In genomic region chr8:84902920-84903661, GRCm38 (mm10) we compare ENCODE assay signal across 8 mouse cellular contexts. TPM values are rescaled to one million over a fixed set of nuclear protein-coding genes. Genes with fewer than 3 reads are reported as not detected.
DNase-seq lines count a peak whose midpoint lies in the region; ATAC-seq and TF ChIP-seq lines count a peak whose summit lies in the region.

No protein-coding gene starts in this region.

- TF ChIP-seq POLR2A in lung, adult 2 months (IDR thresholded peaks at IDR 0.05; ENCODE audit: borderline replicate concordance, extremely low read depth, low read depth, low read length) = peak; percentile 55; the same call in 1 of the 2 replicates

- H3K27me3 ChIP-seq in G1E (ENCODE audit: insufficient read depth, low read length) = no peaks in the 10 kb centered on the region
- no peaks in the 10 kb centered on the region for H3K27me3 ChIP-seq in forebrain, embryonic 16.5 days (replicated peaks; ENCODE audit: control insufficient read depth, insufficient read depth, low read length)
- peaks cover 18% of the 10 kb centered on the region for H3K27me3 ChIP-seq in neural tube, embryonic 15.5 days (replicated peaks)

- peak; percentile 62; the same call in 1 of the 2 replicates for TF ChIP-seq CTCF in G1E (IDR thresholded peaks at IDR 0.05; ENCODE audit: low read depth, low read length)
- peak; percentile 99 for TF ChIP-seq CTCF in layer of hippocampus, adult 2 months (conservative IDR thresholded peaks at IDR 0.05)
- TF ChIP-seq CTCF in lung, adult 2 months (IDR thresholded peaks at IDR 0.05; ENCODE audit: insufficient read depth, low read length) = peak; percentile 40; the same call in 1 of the 2 replicates

- H3K36me3 ChIP-seq in G1E (replicated peaks) = peaks cover 53% of the 10 kb centered on the region
- no peaks in the 10 kb centered on the region for H3K36me3 ChIP-seq in forebrain, embryonic 16.5 days (ENCODE audit: control insufficient read depth, insufficient read depth)
- no peaks in the 10 kb centered on the region for H3K36me3 ChIP-seq in neural tube, embryonic 15.5 days

- peaks cover 71% of the 10 kb centered on the region for H3K4me1 ChIP-seq in G1E (ENCODE audit: insufficient read depth, low read depth, low read length)
- peaks cover 11% of the 10 kb centered on the region for H3K4me1 ChIP-seq in forebrain, embryonic 16.5 days (replicated peaks; ENCODE audit: control insufficient read depth, insufficient read depth, low read length)
- peaks cover 3% of the 10 kb centered on the region; the same call in 1 of the 2 replicates for H3K4me1 ChIP-seq in lung, adult 2 months (ENCODE audit: control insufficient read depth, insufficient read depth, low read length)
- peaks cover 14% of the 10 kb centered on the region for H3K4me1 ChIP-seq in neural tube, embryonic 15.5 days

- under 1% methylated on average over 66 of the region's 68 CpGs for WGBS in forebrain, embryonic 16.5 days
- under 1% methylated on average over 68 of the region's 68 CpGs for WGBS in lung, adult 2 months
- under 1% methylated on average over 68 of the region's 68 CpGs for WGBS in neural tube, embryonic 15.5 days

- peak; percentile 73 for DNase-seq in G1E (ENCODE audit: low spot score)
- peak; percentile 94 to 98 for DNase-seq in cerebellum, adult 18-20 months
- DNase-seq in heart, postnatal 36 days = peak; percentile 94 to 96
- DNase-seq in layer of hippocampus, adult 2 months (ENCODE audit: low spot score in 2 of 2) = peak; percentile 90 to 95
- peak; percentile 93 for DNase-seq in lung, adult 2 months
- peak; percentile 96 for DNase-seq in testis, postnatal 10 days (ENCODE audit: low spot score)

- ATAC-seq in G1E (ENCODE audit: extremely low read depth, insufficient number of reproducible peaks, low FRiP score, poor library complexity, severe bottlenecking) = peak; percentile 35; the same call in 1 of the 2 replicates
- peak; percentile 90 for ATAC-seq in forebrain, embryonic 16.5 days
- peak; percentile 80 for ATAC-seq in neural tube, embryonic 15.5 days (ENCODE audit: low FRiP score)

- peak overlapping the region; percentile 58 for H3K9ac ChIP-seq in forebrain, embryonic 16.5 days (replicated peaks; ENCODE audit: low read depth, low read length)
- peak overlapping the region; percentile 56 for H3K9ac ChIP-seq in neural tube, embryonic 15.5 days (replicated peaks)

- intact Hi-C loops in heart, postnatal 36 days (cut with DNase I) = loop anchor here (5.0 kb wide), 1 partner anchor 56 kb away; the partner anchor contains the start of gene Calr

- H3K4me2 ChIP-seq in forebrain, embryonic 16.5 days (ENCODE audit: low read length) = peak overlapping the region; percentile 91
- H3K4me2 ChIP-seq in neural tube, embryonic 15.5 days = peak overlapping the region; percentile 98

- H3K9me3 ChIP-seq in G1E (replicated peaks) = no peaks in the 10 kb centered on the region
- H3K9me3 ChIP-seq in forebrain, embryonic 16.5 days (ENCODE audit: control insufficient read depth, low read length) = no peaks in the 10 kb centered on the region
- no peaks in the 10 kb centered on the region for H3K9me3 ChIP-seq in neural tube, embryonic 15.5 days (replicated peaks)

- no peak overlapping the region for H3K27ac ChIP-seq in forebrain, embryonic 16.5 days (ENCODE audit: low read length)
- H3K27ac ChIP-seq in layer of hippocampus, adult 2 months = peak overlapping the region; percentile 69
- no peak overlapping the region for H3K27ac ChIP-seq in neural tube, embryonic 15.5 days (replicated peaks)

- H3K4me3 ChIP-seq in G1E (ENCODE audit: low read depth, low read length) = peak overlapping the region; percentile 84
- peak overlapping the region; percentile 54 for H3K4me3 ChIP-seq in forebrain, embryonic 16.5 days (replicated peaks; ENCODE audit: low read length)
- H3K4me3 ChIP-seq in layer of hippocampus, adult 2 months = peak overlapping the region; percentile 64
- peak overlapping the region; percentile 83 for H3K4me3 ChIP-seq in lung, adult 2 months (replicated peaks; ENCODE audit: extremely low read depth, low read depth, low read length)
- peak overlapping the region; percentile 54 for H3K4me3 ChIP-seq in neural tube, embryonic 15.5 days (replicated peaks)

RNA-seq across cellular contexts. Expression of gene Klf1, which starts 1.4 kb away (rescaled TPM):
- total RNA-seq in G1E (2014; fragmentation: Nextera tagmentation) (69.9 and 75.0 TPM in 2 replicates), G1E (2017) (51.5 and 56.1 TPM in 2 replicates)
- polyA plus RNA-seq in G1E (2012) = 193 and 253 TPM in 2 replicates
- 0.73 and 0.85 TPM in 2 replicates for polyA plus RNA-seq in forebrain, embryonic 16.5 days (2015; fragmentation: Nextera tagmentation; extraction: Ambion mirVana)
- not detected for total RNA-seq in heart, postnatal 36 days (2021)
- total RNA-seq in layer of hippocampus, adult 2 months (2021) = not detected
- 0.14 and 0.23 TPM in 2 replicates for polyA plus RNA-seq in lung, adult 2 months (2012; rRNA removed)
- 0.49 and 1.1 TPM in 2 replicates for polyA plus RNA-seq in neural tube, embryonic 15.5 days (2015; fragmentation: Nextera tagmentation; extraction: Ambion mirVana)

RNA-seq across cellular contexts. Expression of gene Dnase2a, which starts 5.3 kb away (rescaled TPM):
- 116 and 118 TPM in 2 replicates for total RNA-seq in G1E (2014; fragmentation: Nextera tagmentation)
- 147 and 170 TPM in 2 replicates for total RNA-seq in G1E (2017)
- polyA plus RNA-seq in G1E (2012) = 40.2 and 75.0 TPM in 2 replicates
- polyA plus RNA-seq in forebrain, embryonic 16.5 days (2015; fragmentation: Nextera tagmentation; extraction: Ambion mirVana) = 5.4 and 5.5 TPM in 2 replicates
- 10 to 100 TPM in 1 of 2 experiments, 1 to 10 TPM in 1; 7.3 to 11.7 TPM for total RNA-seq in heart, postnatal 36 days (2021)
- total RNA-seq in layer of hippocampus, adult 2 months (2021) = 1 to 10 TPM; 3.9 to 5.7 TPM
- 19.6 and 26.7 TPM in 2 replicates for polyA plus RNA-seq in lung, adult 2 months (2012; rRNA removed)
- polyA plus RNA-seq in neural tube, embryonic 15.5 days (2015; fragmentation: Nextera tagmentation; extraction: Ambion mirVana) = 5.2 and 7.3 TPM in 2 replicates

RNA-seq across cellular contexts. Expression of gene Gcdh, which starts 9.4 kb away (rescaled TPM):
- total RNA-seq in G1E (2014; fragmentation: Nextera tagmentation) (17.7 and 26.6 TPM in 2 replicates), G1E (2017) (35.2 and 45.8 TPM in 2 replicates)
- 66.4 and 69.8 TPM in 2 replicates for polyA plus RNA-seq in G1E (2012)
- polyA plus RNA-seq in forebrain, embryonic 16.5 days (2015; fragmentation: Nextera tagmentation; extraction: Ambion mirVana) = 35.5 and 39.1 TPM in 2 replicates
- 10 to 100 TPM; 71.3 to 77.2 TPM for total RNA-seq in heart, postnatal 36 days (2021)
- total RNA-seq in layer of hippocampus, adult 2 months (2021) = 10 to 100 TPM; 37.5 to 41.2 TPM
- 65.8 and 75.3 TPM in 2 replicates for polyA plus RNA-seq in lung, adult 2 months (2012; rRNA removed)
- polyA plus RNA-seq in neural tube, embryonic 15.5 days (2015; fragmentation: Nextera tagmentation; extraction: Ambion mirVana) = 39.8 and 41.3 TPM in 2 replicates

RNA-seq across cellular contexts. Expression of gene Syce2, which starts 31.2 kb away (rescaled TPM):
- total RNA-seq in G1E (2014; fragmentation: Nextera tagmentation) (370 and 371 TPM in 2 replicates), G1E (2017) (319 and 358 TPM in 2 replicates)
- 261 and 336 TPM in 2 replicates for polyA plus RNA-seq in G1E (2012)
- polyA plus RNA-seq in forebrain, embryonic 16.5 days (2015; fragmentation: Nextera tagmentation; extraction: Ambion mirVana) = 51.0 and 54.3 TPM in 2 replicates
- 1 to 10 TPM; 3.8 to 4.1 TPM for total RNA-seq in heart, postnatal 36 days (2021)
- total RNA-seq in layer of hippocampus, adult 2 months (2021) = 10 to 100 TPM; 17.6 to 19.8 TPM
- 1.5 and 1.8 TPM in 2 replicates for polyA plus RNA-seq in lung, adult 2 months (2012; rRNA removed)
- polyA plus RNA-seq in neural tube, embryonic 15.5 days (2015; fragmentation: Nextera tagmentation; extraction: Ambion mirVana) = 26.4 and 49.7 TPM in 2 replicates

RNA-seq across cellular contexts. Expression of gene Mast1, which starts 34.1 kb away (rescaled TPM):
- total RNA-seq in G1E (2014; fragmentation: Nextera tagmentation) (not detected in 2 replicates), G1E (2017) (0.23 and 0.27 TPM in 2 replicates)
- 0.16 and 0.25 TPM in 2 replicates for polyA plus RNA-seq in G1E (2012)
- 52.4 and 65.8 TPM in 2 replicates for polyA plus RNA-seq in forebrain, embryonic 16.5 days (2015; fragmentation: Nextera tagmentation; extraction: Ambion mirVana)
- total RNA-seq in heart, postnatal 36 days (2021) = under 1 TPM; 0.11 to 0.14 TPM
- total RNA-seq in layer of hippocampus, adult 2 months (2021) = 10 to 100 TPM; 78.9 to 85.5 TPM
- 0.34 and 0.41 TPM in 2 replicates for polyA plus RNA-seq in lung, adult 2 months (2012; rRNA removed)
- 60.7 and 74.7 TPM in 2 replicates for polyA plus RNA-seq in neural tube, embryonic 15.5 days (2015; fragmentation: Nextera tagmentation; extraction: Ambion mirVana)

Comparison
In these comparisons a context has a peak if more than half of its experiments do, and no peak if none do; other contexts are left out.
1. ATAC-seq: peak in every context shown above with its lines; median percentile 90 in forebrain, embryonic 16.5 days; 80 in neural tube, embryonic 15.5 days; 35 in G1E.
2. CTCF ChIP-seq: peak in every context shown above with its lines; median percentile 99 in layer of hippocampus, adult 2 months; 62 in G1E; 40 in lung, adult 2 months.
3. RNA of gene Klf1, which starts 1.4 kb away (polyA plus RNA-seq): 193 to 253 TPM in G1E; 0.73 to 0.85 TPM in forebrain, embryonic 16.5 days, 0.49 to 1.1 TPM in neural tube, embryonic 15.5 days and 0.14 to 0.23 TPM in lung, adult 2 months; every median in the first group is over 10 times any median in the second.
4. Peak in every context shown above with its lines, with median percentiles within 50 percentile points of each other: DNase-seq and H3K4me3 ChIP-seq.